Mouse (Mus musculus): ENCODE measurements around the gene Rnf222. TPM values are rescaled to one million over a fixed set of nuclear protein-coding genes. Genes with fewer than 3 reads are reported as not detected.

Gene Rnf222
- total and polyA plus RNA-seq, 3 experiments = not detected

DNA sequence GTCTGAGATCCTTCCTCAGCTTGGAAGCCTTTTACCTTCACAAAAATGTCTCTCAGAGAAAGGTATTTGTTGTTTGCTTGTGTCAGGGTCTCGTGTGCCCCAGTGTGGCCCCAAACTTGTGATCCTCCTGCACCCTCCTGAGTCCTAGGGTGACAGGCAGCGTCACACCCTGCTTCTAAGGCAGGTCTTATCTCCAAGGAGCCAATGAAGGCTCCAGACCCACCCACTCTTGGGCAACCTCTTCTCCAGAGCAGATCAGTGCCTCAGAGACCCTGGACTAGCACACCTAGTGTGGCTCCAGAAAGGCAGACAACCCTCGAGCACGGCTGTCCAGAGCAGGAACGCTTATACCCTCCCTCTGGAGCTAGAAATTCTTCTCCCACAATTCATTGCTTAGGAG, 4.0 kb upstream of the Rnf222 start:
- H3K9ac ChIP-seq (ENCODE audit: insufficient read depth, low read depth) = no peak overlapping the region
- H3K36me3 ChIP-seq (replicated peaks in 1 of 2; ENCODE audit: control insufficient read depth in 1 of 2, insufficient read depth in 1 of 2, low read length in 1 of 2) = no peaks in the 10 kb centered on the region
- dilution Hi-C loops (cut with MboI; ENCODE audit: extremely low pct_ligation_motif_present, extremely low pct_unique_long_range_greater_than_20kb, low sequenced_read_pairs) = no loop called here
- H3K9me3 ChIP-seq (replicated peaks; ENCODE audit: low read length) = no peaks in the 10 kb centered on the region
- peaks cover 0 to 5% of the 10 kb centered on the region in 2 experiments; a peak in 1 of 4 replicates for H3K4me1 ChIP-seq (ENCODE audit: control insufficient read depth in 1 of 2, insufficient read depth in 2 of 2)
- no peaks in the 10 kb centered on the region for H3K27me3 ChIP-seq (replicated peaks)
- no peak overlapping the region for H3K4me3 ChIP-seq (replicated peaks in 1 of 3; ENCODE audit: low read depth in 2 of 3, low read length in 2 of 3, poor library complexity in 1 of 3)
- H3K4me2 ChIP-seq (ENCODE audit: insufficient read depth, low read depth, poor library complexity, severe bottlenecking) = no peak overlapping the region
- in situ Hi-C loops (cut with MboI; ENCODE audit: low pct_ligation_motif_present, low pct_unique_long_range_greater_than_20kb, low sequenced_read_pairs) = no loop called here
- no peak overlapping the region for H3K27ac ChIP-seq (ENCODE audit: insufficient read depth, low read depth)
- no peak for DNase-seq (ENCODE audit: extremely low read depth)
- TF ChIP-seq JUND (conservative IDR thresholded peaks at IDR 0.05; ENCODE audit: low read depth, low read length) = no peak
- no peak for TF ChIP-seq USF1 (IDR thresholded peaks at IDR 0.05; ENCODE audit: low read depth, low read length)
- no peak for TF ChIP-seq TCF12 (IDR thresholded peaks at IDR 0.05; ENCODE audit: low read depth, low read length)
- no peak for TF ChIP-seq CHD2 (IDR thresholded peaks at IDR 0.05; ENCODE audit: low read length)
- no peak for TF ChIP-seq MEF2A (IDR thresholded peaks at IDR 0.05; ENCODE audit: borderline replicate concordance, low read depth, low read length)
- no peaks in the 10 kb centered on the region for H3K79me2 ChIP-seq (replicated peaks; ENCODE audit: control insufficient read depth, extremely low read depth, insufficient read depth, poor library complexity, severe bottlenecking)

GRCm38 (mm10) chr11:68886091-68886490, 2.3 kb upstream of the Rnf222 start:
- Histone ChIP-seq H3K27me3 (replicated peaks) (no peaks in the 10 kb centered on the region), H3K27ac (ENCODE audit: insufficient read depth, low read depth) (no peak overlapping the region), H3K36me3 (replicated peaks in 1 of 2; ENCODE audit: control insufficient read depth in 1 of 2, insufficient read depth in 1 of 2, low read length in 1 of 2) (no peaks in the 10 kb centered on the region), H3K4me2 (ENCODE audit: insufficient read depth, low read depth, poor library complexity, severe bottlenecking) (no peak overlapping the region), H3K9ac (ENCODE audit: insufficient read depth, low read depth) (no peak overlapping the region), H3K4me1 (ENCODE audit: control insufficient read depth in 1 of 2, insufficient read depth in 2 of 2) (peaks cover 0 to 5% of the 10 kb centered on the region in 2 experiments; a peak in 1 of 4 replicates), H3K9me3 (replicated peaks; ENCODE audit: low read length) (no peaks in the 10 kb centered on the region), H3K4me3 (replicated peaks in 1 of 3; ENCODE audit: low read depth in 2 of 3, low read length in 2 of 3, poor library complexity in 1 of 3) (no peak overlapping the region), H3K79me2 (replicated peaks; ENCODE audit: control insufficient read depth, extremely low read depth, insufficient read depth, poor library complexity, severe bottlenecking) (no peaks in the 10 kb centered on the region)
- TF ChIP-seq SIN3A (IDR thresholded peaks at IDR 0.05; ENCODE audit: low read length) (no peak), E2F4 (IDR thresholded peaks at IDR 0.05; ENCODE audit: insufficient replicate concordance, low read depth, low read length) (no peak), ETS1 (conservative IDR thresholded peaks at IDR 0.05; ENCODE audit: low read depth, low read length) (no peak), MAZ (IDR thresholded peaks at IDR 0.05; ENCODE audit: low read depth, low read length) (no peak), KAT2A (IDR thresholded peaks at IDR 0.05; ENCODE audit: insufficient replicate concordance, low read length) (no peak), UBTF (IDR thresholded peaks at IDR 0.05; ENCODE audit: low read depth, low read length) (no peak), MAFK (IDR thresholded peaks at IDR 0.05; ENCODE audit: insufficient replicate concordance, low read length) (no peak), CHD1 (IDR thresholded peaks at IDR 0.05; ENCODE audit: low read depth, low read length) (no peak), ZKSCAN1 (IDR thresholded peaks at IDR 0.05; ENCODE audit: borderline replicate concordance, low read depth, low read length) (no peak), HCFC1 (IDR thresholded peaks at IDR 0.05; ENCODE audit: low read depth, low read length) (no peak), RAD21 (IDR thresholded peaks at IDR 0.05; ENCODE audit: low read depth, low read length) (no peak), JUN (IDR thresholded peaks at IDR 0.05; ENCODE audit: insufficient read depth, low read depth, low read length) (no peak), RCOR1 (conservative IDR thresholded peaks at IDR 0.05; ENCODE audit: low read depth, low read length) (no peak), JUND (conservative IDR thresholded peaks at IDR 0.05; ENCODE audit: low read depth, low read length) (no peak), ELF1 (IDR thresholded peaks at IDR 0.05; ENCODE audit: low read depth, low read length) (no peak), PAX5 (IDR thresholded peaks at IDR 0.05; ENCODE audit: low read length) (no peak), TBP (conservative IDR thresholded peaks at IDR 0.05; ENCODE audit: low read depth, low read length) (no peak)
- dilution Hi-C loops (cut with MboI; ENCODE audit: extremely low pct_ligation_motif_present, extremely low pct_unique_long_range_greater_than_20kb, low sequenced_read_pairs) (no loop called here), in situ Hi-C loops (cut with MboI; ENCODE audit: low pct_ligation_motif_present, low pct_unique_long_range_greater_than_20kb, low sequenced_read_pairs) (no loop called here)
- no peak for DNase-seq (ENCODE audit: extremely low read depth)
